29 mouse cellular contexts compared by ENCODE assay signal in the genomic region with DNA sequence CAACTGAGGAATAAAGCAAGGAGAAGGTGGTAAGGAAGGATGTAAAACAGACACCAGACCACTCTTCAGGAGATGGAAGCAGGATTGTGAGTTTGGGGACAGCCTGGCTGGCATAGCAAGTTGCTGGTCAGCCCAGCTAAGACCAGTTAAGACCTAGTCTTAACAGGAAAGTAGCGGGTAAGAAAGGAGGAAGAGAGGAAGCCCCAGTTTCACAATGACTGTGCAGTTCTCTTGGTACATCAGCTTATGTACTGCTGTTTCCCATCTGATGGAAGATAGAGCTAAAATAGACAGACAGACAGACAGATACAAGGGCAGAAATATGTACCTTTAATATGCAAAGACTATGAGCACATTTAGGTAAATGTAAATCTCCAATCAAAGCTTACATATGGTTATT.
DNase-seq lines count a peak whose midpoint lies in the region; ATAC-seq and TF ChIP-seq lines count a peak whose summit lies in the region.
"Had no signal": no experiment of that assay in that cellular context is flagged by ENCODE, and none has a peak within 500 bp of the region (broad histone marks: within the 10 kb centered on the region; RNA-seq: fewer than 3 reads in every experiment).

No protein-coding gene starts in this region.

- no peaks in the 10 kb centered on the region for H3K9me3 ChIP-seq in midbrain, embryonic 15.5 days
- H3K9me3 ChIP-seq: embryonic facial prominence, embryonic 13.5 days; forebrain, embryonic 10.5 days; forebrain, embryonic 15.5 days; heart, embryonic 10.5 days; hindbrain, embryonic 13.5 days; kidney, embryonic 15.5 days; limb, embryonic 13.5 days; liver, embryonic 13.5 days; megakaryocyte, embryonic 14.5 days; midbrain, embryonic 12.5 days; stomach, embryonic 15.5 days had no signal

- H3K27me3 ChIP-seq in kidney, adult 2 months (replicated peaks; ENCODE audit: control insufficient read depth, insufficient read depth, low read length), result no peaks in the 10 kb centered on the region
- no peaks in the 10 kb centered on the region for H3K27me3 ChIP-seq in liver, adult 2 months (ENCODE audit: control insufficient read depth, insufficient read depth, low read length)
- no peaks in the 10 kb centered on the region for H3K27me3 ChIP-seq in midbrain, embryonic 15.5 days (replicated peaks)
- H3K27me3 ChIP-seq: embryonic facial prominence, embryonic 13.5 days; forebrain, embryonic 15.5 days; hindbrain, embryonic 13.5 days; kidney, embryonic 15.5 days; limb, embryonic 13.5 days; liver, embryonic 13.5 days; megakaryocyte, embryonic 14.5 days; midbrain, embryonic 12.5 days; stomach, embryonic 15.5 days had no signal

- no peak overlapping the region for H3K4me2 ChIP-seq in midbrain, embryonic 15.5 days
- H3K4me2 ChIP-seq: embryonic facial prominence, embryonic 13.5 days; forebrain, embryonic 15.5 days; hindbrain, embryonic 13.5 days; kidney, embryonic 15.5 days; limb, embryonic 13.5 days; liver, embryonic 13.5 days; midbrain, embryonic 12.5 days; stomach, embryonic 15.5 days had no signal

- 77% methylated on average over 1 of the region's 1 CpGs for WGBS in kidney, adult 2 months
- WGBS in liver, adult 2 months, result 76% methylated on average over 1 of the region's 1 CpGs
- 91% methylated on average over 1 of the region's 1 CpGs for WGBS in midbrain, embryonic 15.5 days

- H3K27ac ChIP-seq in kidney, adult 2 months (ENCODE audit: insufficient read depth, low read depth, low read length), result no peak overlapping the region
- no peak overlapping the region for H3K27ac ChIP-seq in liver, adult 2 months (replicated peaks; ENCODE audit: insufficient read depth, low read depth, low read length)
- peak overlapping the region; percentile 34; the same call in 1 of the 2 replicates for H3K27ac ChIP-seq in bone marrow macrophage, adult 2 months (ENCODE audit: insufficient read depth, low read depth, low read length)
- no peak overlapping the region for H3K27ac ChIP-seq in midbrain, embryonic 15.5 days
- H3K27ac ChIP-seq: embryonic facial prominence, embryonic 13.5 days; forebrain, embryonic 10.5 days; forebrain, embryonic 15.5 days; heart, embryonic 10.5 days; hindbrain, embryonic 13.5 days; kidney, embryonic 15.5 days; limb, embryonic 13.5 days; liver, embryonic 13.5 days; midbrain, embryonic 12.5 days; stomach, embryonic 15.5 days had no signal

- peak; percentile 44; the same call in 1 of the 2 replicates for ATAC-seq in megakaryocyte progenitor cell, adult 5-6 weeks (replicated peaks; ENCODE audit: poor library complexity)
- no peak for ATAC-seq in midbrain, embryonic 15.5 days (replicated peaks)
- ATAC-seq: activated CD4-positive, CD25-positive, alpha-beta regulatory T cell, adult 4 months; forebrain, embryonic 15.5 days; intestine, embryonic 16.5 days had no signal

- no peaks in the 10 kb centered on the region for H3K79me2 ChIP-seq in liver, adult 2 months (ENCODE audit: control insufficient read depth, insufficient read depth, low read length)

- no peak overlapping the region for H3K9ac ChIP-seq in liver, adult 2 months (ENCODE audit: low read depth, low read length)
- H3K9ac ChIP-seq in midbrain, embryonic 15.5 days, result no peak overlapping the region
- H3K9ac ChIP-seq: embryonic facial prominence, embryonic 13.5 days; forebrain, embryonic 15.5 days; hindbrain, embryonic 13.5 days; kidney, embryonic 15.5 days; limb, embryonic 13.5 days; liver, embryonic 13.5 days; midbrain, embryonic 12.5 days; stomach, embryonic 15.5 days had no signal

- TF ChIP-seq CTCF in kidney, adult 2 months (conservative IDR thresholded peaks at IDR 0.05; ENCODE audit: insufficient read depth, insufficient read length, low read depth, low read length), result no peak
- no peak for TF ChIP-seq CTCF in liver, adult 2 months (IDR thresholded peaks at IDR 0.05; ENCODE audit: low read depth, low read length)
- TF ChIP-seq CTCF in bone marrow macrophage, adult 2 months (IDR thresholded peaks at IDR 0.05; ENCODE audit: low read depth, low read length), result no peak

- no peaks in the 10 kb centered on the region for H3K4me1 ChIP-seq in kidney, adult 2 months (ENCODE audit: control insufficient read depth, insufficient read depth, low read length)
- H3K4me1 ChIP-seq in liver, adult 2 months (ENCODE audit: control insufficient read depth, insufficient read depth, low read length), result no peaks in the 10 kb centered on the region
- H3K4me1 ChIP-seq in bone marrow macrophage, adult 2 months (ENCODE audit: control insufficient read depth, insufficient read depth, low read length), result peaks cover 5% of the 10 kb centered on the region
- no peaks in the 10 kb centered on the region for H3K4me1 ChIP-seq in midbrain, embryonic 15.5 days
- H3K4me1 ChIP-seq: embryonic facial prominence, embryonic 13.5 days; forebrain, embryonic 10.5 days; forebrain, embryonic 15.5 days; heart, embryonic 10.5 days; hindbrain, embryonic 13.5 days; kidney, embryonic 15.5 days; limb, embryonic 13.5 days; liver, embryonic 13.5 days; megakaryocyte, embryonic 14.5 days; midbrain, embryonic 12.5 days; stomach, embryonic 15.5 days had no signal

- H3K4me3 ChIP-seq in kidney, adult 2 months (ENCODE audit: insufficient read depth, low read depth, low read length), result no peak overlapping the region
- no peak overlapping the region for H3K4me3 ChIP-seq in liver, adult 2 months (ENCODE audit: insufficient read depth, low read depth, low read length)
- no peak overlapping the region for H3K4me3 ChIP-seq in bone marrow macrophage, adult 2 months (ENCODE audit: insufficient read depth, low read length)
- H3K4me3 ChIP-seq in midbrain, embryonic 15.5 days, result no peak overlapping the region
- H3K4me3 ChIP-seq: embryonic facial prominence, embryonic 13.5 days; forebrain, embryonic 10.5 days; forebrain, embryonic 15.5 days; heart, embryonic 10.5 days; hindbrain, embryonic 13.5 days; kidney, embryonic 15.5 days; limb, embryonic 13.5 days; liver, embryonic 13.5 days; megakaryocyte, embryonic 14.5 days; midbrain, embryonic 12.5 days; stomach, embryonic 15.5 days had no signal

- no peak for TF ChIP-seq POLR2A in kidney, adult 2 months (IDR thresholded peaks at IDR 0.05; ENCODE audit: low read depth, low read length)
- TF ChIP-seq POLR2A in liver, adult 2 months (IDR thresholded peaks at IDR 0.05; ENCODE audit: extremely low read depth, insufficient read depth, low read length), result no peak
- no peak for TF ChIP-seq POLR2A in bone marrow macrophage, adult 2 months (IDR thresholded peaks at IDR 0.05; ENCODE audit: borderline replicate concordance, low read depth, low read length)

- peak; percentile 7 for DNase-seq in kidney, adult 2 months
- DNase-seq in kidney, adult 11 months, result no peak
- peak; percentile 32 for DNase-seq in liver, adult 2 months (ENCODE audit: extremely low read depth, low read depth, low spot score)
- no peak for DNase-seq in liver
- DNase-seq: adrenal gland, adult 8-10 months; B cell, adult 2 months; cerebellum, adult 11 months; cerebellum, adult 9-10 months; gastrocnemius, postnatal 25 days; heart, postnatal 4 days; kidney, postnatal 36 days; liver, embryonic 13.5 days; right cerebral cortex, postnatal 14 days; thymus, postnatal 14 days had no signal

- H3K36me3 ChIP-seq in kidney, adult 2 months (ENCODE audit: control insufficient read depth, insufficient read depth, low read length), result no peaks in the 10 kb centered on the region
- no peaks in the 10 kb centered on the region for H3K36me3 ChIP-seq in liver, adult 2 months (ENCODE audit: control insufficient read depth, insufficient read depth, low read length)
- H3K36me3 ChIP-seq in midbrain, embryonic 15.5 days (replicated peaks), result no peaks in the 10 kb centered on the region
- H3K36me3 ChIP-seq: embryonic facial prominence, embryonic 13.5 days; forebrain, embryonic 10.5 days; forebrain, embryonic 15.5 days; heart, embryonic 10.5 days; hindbrain, embryonic 13.5 days; kidney, embryonic 15.5 days; limb, embryonic 13.5 days; liver, embryonic 13.5 days; midbrain, embryonic 12.5 days; stomach, embryonic 15.5 days had no signal

Comparison
In these comparisons a context has a peak if more than half of its experiments do, and no peak if none do; other contexts are left out.
1. DNase-seq: peak in kidney, adult 2 months (single experiment) and liver, adult 2 months (single experiment); none in kidney, adult 11 months (single experiment) and liver (single experiment).